Mouse (Mus musculus) Patski (cell line): ENCODE measurements around the gene Figla. TPM values are rescaled to one million over a fixed set of nuclear protein-coding genes. Genes with fewer than 3 reads are reported as not detected.

Source experiments
- ATAC-seq: fragments of 100-300 bp; one replicate; pipeline ENCODE4 v1.8.0; 2021
- CTCF ChIA-PET: fragments of 350-600 bp; sonication (Branson Sonifier 250); formaldehyde crosslinking; loops from one replicate; lab custom pipeline; 2022; ENCODE audit warnings: inconsistent platforms; lab: Charles Lee
- POLR2A ChIA-PET: fragments of 350-600 bp; sonication (Branson Sonifier 250); formaldehyde crosslinking; loops from one replicate; lab custom pipeline; 2022; ENCODE audit warnings: antibody characterized with exemption, inconsistent platforms; lab: Charles Lee
- DNase-seq: peaks from one replicate; pipeline ENCODE4 v3.0.0-alpha.2; 2011; ENCODE audit warnings: low read depth, low spot score
- H3K27me3 ChIP-seq: fragments of 371-371 bp; one replicate; pipeline ENCODE4 v1.5.1; 2021
- CTCF ChIP-seq: fragments of 100-300 bp; IDR thresholded peaks from one replicate; pipeline ENCODE4 v1.5.1; 2021
- in situ Hi-C: fragments of 300-500 bp; cut with MboI; formaldehyde crosslinking; loops from 3 replicates; pipeline ENCODE4 v1.11.1; 2018; ENCODE audit warnings: low pct_unique_long_range_greater_than_20kb, mixed read lengths
- polyA plus RNA-seq: library from polyadenylated mRNA; unstranded; gene quantifications from one replicate; pipeline ENCODE4 v1.2.3, GENCODE M21; 2021

Figla gene
- polyA plus RNA-seq, 1 experiment from 2014 or later, result not detected

DNA sequence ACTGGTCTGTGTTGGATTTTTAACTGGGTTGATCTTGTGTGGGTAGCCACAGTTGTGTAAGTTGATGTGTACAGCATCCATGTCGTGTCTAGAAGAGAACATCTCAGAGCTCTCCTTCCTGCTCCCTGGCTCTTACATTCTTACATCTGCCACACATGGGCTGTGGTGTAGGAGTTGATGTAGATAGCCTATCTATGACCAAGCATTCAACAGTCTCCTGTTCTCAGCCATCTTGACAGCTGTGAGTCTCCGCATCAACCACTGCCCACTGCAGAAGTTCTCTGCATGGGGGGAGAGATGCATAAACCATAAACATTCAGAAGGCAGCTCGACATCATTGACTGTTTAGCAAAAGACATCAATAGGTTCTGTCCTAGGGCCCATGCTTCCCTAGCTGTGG, 53.9 kb downstream of the Figla start:
- no peaks in the 10 kb centered on the region for H3K27me3 ChIP-seq
- ChIA-PET POLR2A (no interaction called here), CTCF (no interaction called here)
- DNase-seq (no peak), ATAC-seq (no peak)
- TF ChIP-seq CTCF, result no peak
- in situ Hi-C loops, result no loop called here

DNA sequence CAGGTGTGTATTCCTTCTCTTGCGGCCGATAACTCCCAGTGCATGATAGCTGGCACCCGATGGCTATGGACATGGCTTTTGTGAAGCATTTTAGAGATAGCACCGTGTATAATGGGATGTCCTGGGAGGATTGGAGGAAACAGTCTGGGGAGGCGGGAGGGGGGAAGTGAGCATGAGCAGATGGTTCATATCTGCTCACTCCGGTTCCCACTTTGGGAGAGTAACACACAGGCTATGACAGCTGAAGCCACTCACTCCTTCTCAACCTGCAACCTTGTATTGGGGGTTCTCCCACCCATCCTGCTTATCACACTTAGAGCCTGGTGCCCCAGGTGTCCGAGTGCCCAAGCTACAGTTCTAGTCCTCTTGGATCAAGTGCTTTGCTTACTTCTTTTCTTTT, 54.3 kb downstream of the Figla start:
- in situ Hi-C loops, result no loop called here
- ChIA-PET CTCF (no interaction called here), POLR2A (no interaction called here)
- no peak for DNase-seq
- TF ChIP-seq CTCF, result no peak
- ATAC-seq, result no peak
- no peaks in the 10 kb centered on the region for H3K27me3 ChIP-seq

Other genes with a start within 250 kb of the Figla start
- gene Nat8f6, start 195.2 kb upstream of the Figla start, polyA plus RNA-seq, result 0.64 TPM
- gene Nat8f5, start 195.2 kb upstream of the Figla start, polyA plus RNA-seq, result not detected
- gene Nat8, start 184.1 kb upstream of the Figla start, polyA plus RNA-seq, result 0.22 TPM
- gene Nat8f2, start 147.0 kb upstream of the Figla start, polyA plus RNA-seq, result 0.01 TPM
- 0.27 TPM for gene Nat8f4, start 111.3 kb upstream of the Figla start, polyA plus RNA-seq
- 37.6 TPM for gene Tprkb, start 104.3 kb upstream of the Figla start, polyA plus RNA-seq
- gene Nat8f1, start 100.5 kb upstream of the Figla start, polyA plus RNA-seq, result 8.3 TPM
- 50.1 TPM for gene Dusp11, start 54.5 kb upstream of the Figla start, polyA plus RNA-seq
- gene Add2, start 12.5 kb downstream of the Figla start, polyA plus RNA-seq, result 0.03 TPM
- gene Tgfa, start 179.1 kb downstream of the Figla start, polyA plus RNA-seq, result 3.1 TPM